Mouse (Mus musculus) neural tube, embryonic 14.5 days (tissue): Measurements from ENCODE around the gene Lasp1. TPM values are rescaled to one million over a fixed set of nuclear protein-coding genes. Genes with fewer than 3 reads are reported as not detected.
"Not testable (repeated sequence)": the region's sequence is repeated elsewhere in the genome, so short reads cannot be mapped to it uniquely, and the experiment has no call there.

Experiments used
- ATAC-seq: fragments of 200-750 bp; cut with Nextera tagmentation; 2 replicates; pipeline ENCODE4 v1.8.0; 2017; ENCODE audit warnings: low read depth, mild to moderate bottlenecking, moderate TSS enrichment, moderate library complexity
- H3K27ac ChIP-seq: fragments of 300-500 bp; sonication (generic); 2 replicates; pipeline ENCODE4 v1.5.1; 2014; ENCODE audit warnings: low read depth, mild to moderate bottlenecking, control low read depth, low read length, moderate library complexity, mixed read lengths
- H3K27me3 ChIP-seq: fragments of 300-500 bp; sonication (generic); 2 replicates; pipeline ENCODE4 v1.6.1; 2014; ENCODE audit warnings: low read length; ENCODE audit not compliant: control insufficient read depth, insufficient read depth
- H3K36me3 ChIP-seq: fragments of 300-500 bp; sonication (generic); 2 replicates; pipeline ENCODE4 v1.6.1; 2014; ENCODE audit warnings: low read length, mixed read lengths; ENCODE audit not compliant: control insufficient read depth, insufficient read depth
- H3K4me1 ChIP-seq: fragments of 300-500 bp; sonication (generic); 2 replicates; pipeline ENCODE4 v1.6.1; 2014; ENCODE audit warnings: low read length; ENCODE audit not compliant: control insufficient read depth, insufficient read depth
- H3K4me2 ChIP-seq: fragments of 300-500 bp; sonication (generic); 2 replicates; pipeline ENCODE4 v1.6.1; 2014; ENCODE audit warnings: mild to moderate bottlenecking, low read depth, low read length, control low read depth
- H3K4me3 ChIP-seq: fragments of 300-500 bp; sonication (generic); 2 replicates; pipeline ENCODE4 v1.5.1; 2014; ENCODE audit warnings: low read depth, low read length, control low read depth, mixed read lengths
- H3K9ac ChIP-seq: fragments of 300-500 bp; sonication (generic); replicated peaks from 2 replicates; pipeline ENCODE4 v1.6.1; 2014; ENCODE audit warnings: low read depth, mild to moderate bottlenecking, control low read depth, low read length, mixed read lengths
- H3K9me3 ChIP-seq: fragments of 300-500 bp; sonication (generic); 2 replicates; pipeline ENCODE4 v1.6.1; 2016; ENCODE audit warnings: low read length; ENCODE audit not compliant: control insufficient read depth
- WGBS: fragments of 180-500 bp; shearing (Covaris S2); extraction: QIAGEN DNeasy Blood & Tissue Kit; methylation state at CpG from one replicate; pipeline ENCODE4 v1.1.7; 2014; 5-methylcytosine and 5-hydroxymethylcytosine counted together
- polyA plus RNA-seq: library from polyadenylated mRNA; unstranded; fragments of >200 nt; fragmentation: Nextera tagmentation; extraction: Ambion mirVana; gene quantifications from 2 replicates; pipeline ENCODE4 v1.2.1, GENCODE M21; 2014

Gene Lasp1
- polyA plus RNA-seq, 1 experiment from 2014 or later = 82.9 TPM

- not testable (repeated sequence) for H3K4me2 ChIP-seq, H3K9me3 ChIP-seq, ATAC-seq, H3K4me1 ChIP-seq, H3K4me3 ChIP-seq, H3K27ac ChIP-seq, H3K27me3 ChIP-seq, H3K9ac ChIP-seq
- 85% methylated on average over 9 of the region's 9 CpGs for WGBS
- H3K36me3 ChIP-seq = peaks cover 32% of the 10 kb centered on the region; the same call in 1 of the 2 replicates
Measured at GRCm38 (mm10) chr11:97837051-97837450, 38.3 kb downstream of the Lasp1 start.

- Histone ChIP-seq H3K4me3 (no peak overlapping the region), H3K4me1 (peaks cover 7% of the 10 kb centered on the region), H3K9me3 (no peaks in the 10 kb centered on the region), H3K4me2 (no peak overlapping the region), H3K27me3 (no peaks in the 10 kb centered on the region), H3K9ac (no peak overlapping the region), H3K27ac (no peak overlapping the region), H3K36me3 (peaks cover 32% of the 10 kb centered on the region; the same call in 1 of the 2 replicates)
- no peak for ATAC-seq
- 86% methylated on average over 7 of the region's 7 CpGs for WGBS
Measured at GRCm38 (mm10) chr11:97837641-97838149, 38.9 kb downstream of the Lasp1 start.

- no peaks in the 10 kb centered on the region for H3K27me3 ChIP-seq
- no peak overlapping the region for H3K4me2 ChIP-seq
- ATAC-seq = no peak
- no peak overlapping the region for H3K9ac ChIP-seq
- peaks cover 26% of the 10 kb centered on the region; the same call in 1 of the 2 replicates for H3K36me3 ChIP-seq
- no peaks in the 10 kb centered on the region for H3K9me3 ChIP-seq
- H3K4me3 ChIP-seq = no peak overlapping the region
- peaks cover 7% of the 10 kb centered on the region for H3K4me1 ChIP-seq
- 44% methylated on average over 10 of the region's 10 CpGs for WGBS
- no peak overlapping the region; the same call in 1 of the 2 replicates for H3K27ac ChIP-seq
Measured at GRCm38 (mm10) chr11:97838779-97839440, 40.1 kb downstream of the Lasp1 start.

GRCm38 (mm10) chr11:97839441-97840134 is 40.8 kb downstream of the Lasp1 start:
- 54% methylated on average over 11 of the region's 11 CpGs for WGBS
- Histone ChIP-seq H3K27ac (peak overlapping the region; percentile 76), H3K4me3 (no peak overlapping the region), H3K27me3 (no peaks in the 10 kb centered on the region), H3K9ac (no peak overlapping the region), H3K4me2 (peak overlapping the region; percentile 73), H3K4me1 (peaks cover 7% of the 10 kb centered on the region), H3K9me3 (no peaks in the 10 kb centered on the region), H3K36me3 (peaks cover 19% of the 10 kb centered on the region; the same call in 1 of the 2 replicates)
- ATAC-seq = no peak

- 66% methylated on average over 2 of the region's 2 CpGs for WGBS
- no peaks in the 10 kb centered on the region for H3K27me3 ChIP-seq
- peaks cover 14% of the 10 kb centered on the region; the same call in 1 of the 2 replicates for H3K36me3 ChIP-seq
- ATAC-seq = no peak
- H3K27ac ChIP-seq = peak overlapping the region; percentile 76
- H3K9ac ChIP-seq = peak overlapping the region; percentile 48; the same call in 1 of the 2 replicates
- H3K4me1 ChIP-seq = peaks cover 7% of the 10 kb centered on the region
- peak overlapping the region; percentile 36 for H3K4me3 ChIP-seq
- no peaks in the 10 kb centered on the region for H3K9me3 ChIP-seq
- H3K4me2 ChIP-seq = peak overlapping the region; percentile 73
Measured at GRCm38 (mm10) chr11:97840135-97840490, 41.3 kb downstream of the Lasp1 start.

GRCm38 (mm10) chr11:97840539-97840954 is 41.7 kb downstream of the Lasp1 start, which contains the start of gene B230217C12Rik:
Gene B230217C12Rik, plus strand, starts transcription at chr11:97840780.
- Histone ChIP-seq H3K9ac (peak within 1 kb of the TSS; percentile 48), H3K9me3 (no peaks in the 10 kb centered on the region), H3K36me3 (peaks cover 10% of the 10 kb centered on the region; the same call in 1 of the 2 replicates), H3K4me3 (peak within 1 kb of the TSS; percentile 36), H3K4me1 (peaks cover 7% of the 10 kb centered on the region), H3K4me2 (peak within 1 kb of the TSS; percentile 73), H3K27me3 (no peaks in the 10 kb centered on the region), H3K27ac (peak within 1 kb of the TSS; percentile 76)
- ATAC-seq = peak; percentile 53
- WGBS = 2% methylated on average over 6 of the region's 6 CpGs

- WGBS = under 1% methylated on average over 22 of the region's 22 CpGs
- peak overlapping the region; percentile 73 for H3K4me2 ChIP-seq
- peak overlapping the region; percentile 36 for H3K4me3 ChIP-seq
- H3K9me3 ChIP-seq = no peaks in the 10 kb centered on the region
- peak; percentile 93 for ATAC-seq
- peaks cover 9% of the 10 kb centered on the region; the same call in 1 of the 2 replicates for H3K36me3 ChIP-seq
- peaks cover 7% of the 10 kb centered on the region for H3K4me1 ChIP-seq
- no peaks in the 10 kb centered on the region for H3K27me3 ChIP-seq
- H3K9ac ChIP-seq = peak overlapping the region; percentile 48
- H3K27ac ChIP-seq = peak overlapping the region; percentile 76
Measured at GRCm38 (mm10) chr11:97840991-97841661, 42.3 kb downstream of the Lasp1 start.

GRCm38 (mm10) chr11:97842001-97842400 is 43.2 kb downstream of the Lasp1 start:
- Histone ChIP-seq H3K4me3 (peak overlapping the region; percentile 36), H3K4me2 (peak overlapping the region; percentile 73), H3K9ac (peak overlapping the region; percentile 48), H3K36me3 (peaks cover 3% of the 10 kb centered on the region; the same call in 1 of the 2 replicates), H3K4me1 (peaks cover 7% of the 10 kb centered on the region), H3K27ac (peak overlapping the region; percentile 13), H3K27me3 (no peaks in the 10 kb centered on the region), H3K9me3 (no peaks in the 10 kb centered on the region)
- 28% methylated on average over 4 of the region's 4 CpGs for WGBS
- ATAC-seq = no peak
